Mouse (Mus musculus) splenic B cell, adult 2 months (primary cell): ENCODE data around the gene Ctbs.
"Not testable (repeated sequence)": the region's sequence is repeated elsewhere in the genome, so short reads cannot be mapped to it uniquely, and the experiment has no call there.

Experiments used
- DNase-seq: peaks from one replicate; pipeline ENCODE4 v3.0.0-alpha.2; 2011; ENCODE audit warnings: low read depth, low spot score
- H3K27me3 ChIP-seq: 2 replicates; pipeline ENCODE4 v1.6.1; 2012; ENCODE audit warnings: mild to moderate bottlenecking, low read length, moderate library complexity, mixed read lengths; ENCODE audit not compliant: control insufficient read depth, poor library complexity, insufficient read depth, severe bottlenecking
- H3K36me3 ChIP-seq: 2 replicates; pipeline ENCODE4 v1.6.1; 2012; ENCODE audit warnings: mild to moderate bottlenecking, low read length, moderate library complexity, mixed read lengths; ENCODE audit not compliant: control insufficient read depth, poor library complexity, insufficient read depth, severe bottlenecking

The Ctbs gene

DNA sequence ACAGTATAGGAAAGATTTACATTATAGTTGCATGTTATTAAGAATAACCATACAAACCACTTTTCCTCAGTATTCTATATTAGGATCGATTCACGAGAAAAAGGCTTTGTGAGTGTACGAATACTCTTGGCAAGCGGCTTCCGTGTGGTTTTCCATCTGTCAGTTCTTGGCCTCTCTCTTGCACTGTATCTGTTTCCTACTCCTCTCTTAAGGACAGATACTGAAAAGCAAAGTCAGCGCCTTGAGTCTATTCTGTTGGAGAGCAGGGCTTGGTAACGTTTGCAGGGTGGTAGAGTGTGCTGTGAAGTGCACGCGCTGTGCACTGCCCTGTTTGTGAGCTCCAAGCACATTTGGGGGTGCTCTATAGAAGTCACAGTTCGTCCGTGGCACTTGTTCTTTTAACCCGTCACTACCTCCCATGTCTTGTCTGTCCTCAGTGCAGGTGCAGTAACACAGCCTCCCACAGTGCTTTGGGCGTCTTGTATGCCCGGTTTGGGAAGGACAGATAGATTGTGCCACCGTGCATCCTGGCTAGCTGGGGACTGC lies 29.5 kb upstream of the Ctbs start:
- Histone ChIP-seq H3K36me3 (no peaks in the 10 kb centered on the region), H3K27me3 (no peaks in the 10 kb centered on the region)
- no peak for DNase-seq

DNA sequence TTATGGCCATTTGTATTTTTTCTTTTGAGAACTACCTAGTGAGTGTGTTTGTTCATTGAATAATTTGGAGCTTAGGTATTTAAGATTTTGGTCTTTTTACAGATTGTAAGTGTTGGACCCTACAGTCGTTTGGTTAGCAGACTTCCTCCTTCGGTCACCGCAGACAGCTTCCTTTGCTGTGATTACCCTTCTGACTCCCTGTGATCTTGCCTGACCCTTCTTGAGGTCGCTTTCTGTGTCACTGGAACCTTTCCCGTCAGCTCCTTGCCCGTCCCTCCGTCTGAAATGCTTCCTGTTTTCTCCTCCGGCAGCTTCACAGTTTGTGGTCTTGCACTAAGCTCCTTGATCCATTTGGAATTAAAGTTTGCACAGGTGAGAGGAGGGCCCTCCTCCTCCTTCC lies 27.8 kb upstream of the Ctbs start:
- Histone ChIP-seq H3K27me3 (no peaks in the 10 kb centered on the region), H3K36me3 (no peaks in the 10 kb centered on the region)
- no peak for DNase-seq

GRCm38 (mm10) chr3:146423710-146424109 lies 25.9 kb upstream of the Ctbs start:
- Histone ChIP-seq H3K27me3 (no peaks in the 10 kb centered on the region), H3K36me3 (no peaks in the 10 kb centered on the region)
- peak; percentile 11 for DNase-seq

GRCm38 (mm10) chr3:146424306-146424900 lies 25.2 kb upstream of the Ctbs start:
- no peaks in the 10 kb centered on the region for H3K27me3 ChIP-seq
- H3K36me3 ChIP-seq, result no peaks in the 10 kb centered on the region
- no peak for DNase-seq

GRCm38 (mm10) chr3:146425902-146426301 lies 23.7 kb upstream of the Ctbs start:
- DNase-seq, result no peak
- Histone ChIP-seq H3K27me3 (no peaks in the 10 kb centered on the region), H3K36me3 (no peaks in the 10 kb centered on the region)

GRCm38 (mm10) chr3:146426489-146426888 lies 23.1 kb upstream of the Ctbs start:
- H3K27me3 ChIP-seq, result no peaks in the 10 kb centered on the region
- no peaks in the 10 kb centered on the region for H3K36me3 ChIP-seq
- no peak for DNase-seq

- not testable (repeated sequence) for H3K36me3 ChIP-seq, DNase-seq, H3K27me3 ChIP-seq
Observed at GRCm38 (mm10) chr3:146433063-146433462, 16.5 kb upstream of the Ctbs start.

GRCm38 (mm10) chr3:146433681-146434350 lies 15.8 kb upstream of the Ctbs start:
- Histone ChIP-seq H3K36me3 (no peaks in the 10 kb centered on the region), H3K27me3 (no peaks in the 10 kb centered on the region)
- DNase-seq, result no peak

DNA sequence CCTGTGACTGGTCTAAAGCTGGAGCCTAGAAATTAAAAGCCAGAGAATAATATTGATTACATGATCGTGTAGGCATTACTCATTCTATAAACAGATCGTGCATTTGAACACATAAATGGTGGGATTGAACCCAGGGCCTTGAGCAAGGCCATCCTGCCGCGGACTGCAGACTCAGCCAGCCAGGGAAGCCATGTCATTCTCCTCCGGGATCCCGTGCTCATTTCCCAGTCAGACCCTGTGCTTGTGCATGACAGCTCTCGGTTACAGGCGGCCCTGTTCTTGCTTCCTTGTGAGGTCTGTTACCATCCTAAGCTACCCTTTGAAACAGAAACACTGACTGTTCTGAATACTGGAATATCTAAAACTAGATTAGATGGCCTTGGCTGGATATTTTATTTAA lies 14.9 kb upstream of the Ctbs start:
- Histone ChIP-seq H3K27me3 (no peaks in the 10 kb centered on the region), H3K36me3 (no peaks in the 10 kb centered on the region)
- DNase-seq, result no peak

- no peak for DNase-seq
- Histone ChIP-seq H3K36me3 (no peaks in the 10 kb centered on the region), H3K27me3 (no peaks in the 10 kb centered on the region)
Observed at GRCm38 (mm10) chr3:146435533-146435932, 14.1 kb upstream of the Ctbs start.

- Histone ChIP-seq H3K36me3 (no peaks in the 10 kb centered on the region), H3K27me3 (no peaks in the 10 kb centered on the region)
- no peak for DNase-seq
Observed at GRCm38 (mm10) chr3:146436114-146436513, 13.5 kb upstream of the Ctbs start.

GRCm38 (mm10) chr3:146440011-146440410 lies 9.6 kb upstream of the Ctbs start:
- no peak for DNase-seq
- H3K36me3 ChIP-seq, result peaks cover 2% of the 10 kb centered on the region; the same call in 1 of the 2 replicates

GRCm38 (mm10) chr3:146440422-146440821 lies 9.2 kb upstream of the Ctbs start:
- peaks cover 2% of the 10 kb centered on the region; the same call in 1 of the 2 replicates for H3K36me3 ChIP-seq
- no peaks in the 10 kb centered on the region for H3K27me3 ChIP-seq
- DNase-seq, result no peak

More at GRCm38 (mm10) chr3:146440011-146440410, 9.6 kb upstream of the Ctbs start:
- no peaks in the 10 kb centered on the region for H3K27me3 ChIP-seq

DNA sequence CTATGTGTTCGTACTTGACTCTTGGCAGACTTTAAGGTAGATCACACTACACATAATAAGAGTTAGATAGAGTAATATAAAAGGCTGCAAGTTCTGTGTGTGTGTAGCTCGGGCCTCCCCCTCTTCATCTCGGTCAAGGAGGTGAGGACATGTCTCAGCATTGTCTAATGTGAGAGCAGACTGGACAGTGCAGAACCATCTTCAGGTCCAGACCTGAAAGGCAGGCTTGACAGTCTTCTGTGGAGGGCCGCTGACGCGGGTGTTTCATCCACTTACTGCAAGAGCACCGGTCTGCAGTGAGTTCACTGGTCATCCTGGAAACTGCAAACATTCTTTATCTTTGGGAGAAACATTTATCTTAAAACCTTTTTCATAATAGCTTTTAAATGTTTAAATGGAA lies 7.1 kb upstream of the Ctbs start:
- DNase-seq, result no peak
- Histone ChIP-seq H3K36me3 (peaks cover 2% of the 10 kb centered on the region; the same call in 1 of the 2 replicates), H3K27me3 (no peaks in the 10 kb centered on the region)

DNA sequence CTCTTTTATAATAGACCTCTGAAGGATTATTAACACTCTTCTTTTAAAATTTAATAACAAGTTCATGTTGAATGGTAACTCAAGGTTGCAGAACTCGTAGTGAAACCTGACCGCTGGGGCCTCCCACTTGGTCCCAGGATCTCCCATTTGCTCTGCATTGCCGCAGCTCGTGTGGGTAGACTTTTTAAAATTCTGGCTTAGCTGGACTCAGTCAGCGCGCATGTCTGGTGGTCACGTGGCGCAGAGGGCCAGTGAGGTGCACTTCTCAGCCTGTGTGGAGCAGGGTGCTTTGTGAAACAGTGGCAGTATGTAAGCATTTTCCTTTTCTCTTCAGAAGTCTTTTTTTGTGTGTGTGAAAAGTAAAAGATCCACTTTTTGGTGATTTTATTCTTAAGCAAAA lies 6.7 kb upstream of the Ctbs start:
- no peak for DNase-seq
- no peaks in the 10 kb centered on the region for H3K27me3 ChIP-seq
- H3K36me3 ChIP-seq, result peaks cover 2% of the 10 kb centered on the region; the same call in 1 of the 2 replicates
